Mouse (Mus musculus): ENCODE data around the gene Gbp5. TPM values are rescaled to one million over a fixed set of nuclear protein-coding genes. Genes with fewer than 3 reads are reported as not detected.
A peak's percentile ranks its signal among the peaks of the same experiment; 100 is the strongest.
"Not testable (repeated sequence)": the region's sequence is repeated elsewhere in the genome, so short reads cannot be mapped to it uniquely, and the experiment has no call there.

Gbp5 gene
- polyA plus RNA-seq, 1 experiment from 2014 or later = 0.33 TPM

DNA sequence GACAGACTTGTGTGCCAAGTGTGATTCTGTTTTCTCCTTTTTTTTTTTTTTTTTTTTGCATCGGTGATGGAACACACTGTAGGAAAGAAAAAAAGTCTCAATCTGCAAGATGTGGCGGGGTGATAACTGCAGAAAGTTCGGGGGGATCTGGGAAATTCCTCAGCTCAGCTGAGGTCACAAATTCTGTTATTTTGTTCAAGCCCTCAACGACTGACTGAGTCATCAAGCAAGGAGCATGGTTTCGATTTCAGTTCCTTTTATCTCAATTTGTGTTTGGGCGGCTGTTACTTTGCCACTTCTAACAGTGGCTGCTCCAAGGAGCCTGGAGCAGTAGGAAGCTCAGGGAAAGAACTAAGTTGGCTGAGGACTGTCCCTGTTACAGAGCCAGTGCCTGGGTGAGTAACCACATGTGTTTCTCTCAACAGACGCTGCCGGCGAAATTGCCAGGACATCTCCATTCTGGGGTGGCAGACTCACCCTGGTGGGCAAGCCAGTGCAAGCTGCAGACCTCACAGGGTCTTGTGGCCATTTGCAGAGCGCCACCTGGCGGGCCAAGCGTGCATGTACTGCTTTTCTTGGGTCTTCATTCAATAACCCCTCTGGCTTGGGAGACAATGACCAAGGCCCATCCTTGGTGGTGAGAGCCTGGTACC, 66.6 kb downstream of the Gbp5 start:
- Histone ChIP-seq H3K27ac (ENCODE audit: low read length) (peak overlapping the region; percentile 49), H3K36me3 (ENCODE audit: control insufficient read depth, insufficient read depth, low read length) (no peaks in the 10 kb centered on the region), H3K27me3 (ENCODE audit: control insufficient read depth, insufficient read depth, low read depth, low read length) (no peaks in the 10 kb centered on the region), H3K4me3 (ENCODE audit: low read length) (peak overlapping the region; percentile 49), H3K4me2 (ENCODE audit: low read depth, low read length) (peak overlapping the region; percentile 56), H3K9ac (ENCODE audit: low read length) (peak overlapping the region; percentile 45; the same call in 1 of the 2 replicates), H3K9me3 (ENCODE audit: control insufficient read depth, low read length) (no peaks in the 10 kb centered on the region), H3K4me1 (replicated peaks; ENCODE audit: control insufficient read depth, insufficient read depth, low read length) (peaks cover 7% of the 10 kb centered on the region; the same call in 1 of the 2 replicates)
- WGBS = 3% methylated on average over 12 of the region's 12 CpGs
- ATAC-seq (ENCODE audit: low read depth) = peak; percentile 87

DNA sequence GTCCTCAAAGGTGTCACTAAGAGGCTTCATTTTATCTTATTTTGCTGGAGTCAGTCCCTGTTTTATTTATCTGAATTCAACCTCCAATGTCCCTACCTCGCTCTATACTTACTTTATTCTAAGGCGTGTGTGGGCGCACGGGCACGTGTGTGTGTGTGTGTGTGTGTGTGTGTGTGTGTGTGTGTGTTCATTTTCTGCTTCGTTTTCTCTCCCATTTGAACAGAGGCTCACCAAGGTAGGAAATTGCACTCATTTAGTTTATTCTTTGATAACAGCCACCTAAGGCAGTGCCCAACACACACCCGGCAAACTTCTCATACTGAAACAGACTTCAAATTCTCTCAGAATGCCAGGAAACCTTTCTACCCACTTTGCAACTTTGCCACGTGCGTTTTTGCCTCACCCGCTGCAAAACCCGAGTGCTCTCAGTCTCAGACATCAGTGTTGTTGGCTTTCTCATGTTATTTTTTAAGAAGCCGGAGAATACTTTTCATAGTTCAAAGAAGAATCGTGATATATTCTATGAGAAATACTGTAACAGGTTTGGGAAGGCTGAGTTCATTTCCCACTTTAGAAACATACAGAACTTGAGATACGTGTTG, 67.4 kb downstream of the Gbp5 start:
- Histone ChIP-seq H3K27ac (ENCODE audit: low read length) (no peak overlapping the region), H3K4me2 (ENCODE audit: low read depth, low read length) (no peak overlapping the region), H3K36me3 (ENCODE audit: control insufficient read depth, insufficient read depth, low read length) (no peaks in the 10 kb centered on the region), H3K4me1 (replicated peaks; ENCODE audit: control insufficient read depth, insufficient read depth, low read length) (peaks cover 7% of the 10 kb centered on the region; the same call in 1 of the 2 replicates), H3K27me3 (ENCODE audit: control insufficient read depth, insufficient read depth, low read depth, low read length) (no peaks in the 10 kb centered on the region), H3K9ac (ENCODE audit: low read length) (no peak overlapping the region), H3K4me3 (ENCODE audit: low read length) (no peak overlapping the region), H3K9me3 (ENCODE audit: control insufficient read depth, low read length) (no peaks in the 10 kb centered on the region)
- no peak for ATAC-seq (ENCODE audit: low read depth)
- 76% methylated on average over 14 of the region's 14 CpGs for WGBS

- H3K27ac ChIP-seq (ENCODE audit: low read length) = no peak overlapping the region
- peaks cover 7% of the 10 kb centered on the region; the same call in 1 of the 2 replicates for H3K4me1 ChIP-seq (replicated peaks; ENCODE audit: control insufficient read depth, insufficient read depth, low read length)
- H3K36me3 ChIP-seq (ENCODE audit: control insufficient read depth, insufficient read depth, low read length) = no peaks in the 10 kb centered on the region
- no peak overlapping the region for H3K4me3 ChIP-seq (ENCODE audit: low read length)
- H3K4me2 ChIP-seq (ENCODE audit: low read depth, low read length) = no peak overlapping the region
- 78% methylated on average over 7 of the region's 7 CpGs for WGBS
- no peak overlapping the region for H3K9ac ChIP-seq (ENCODE audit: low read length)
- ATAC-seq (ENCODE audit: low read depth) = no peak
- no peaks in the 10 kb centered on the region for H3K9me3 ChIP-seq (ENCODE audit: control insufficient read depth, low read length)
- H3K27me3 ChIP-seq (ENCODE audit: control insufficient read depth, insufficient read depth, low read depth, low read length) = no peaks in the 10 kb centered on the region
Measured at GRCm38 (mm10) chr3:142561666-142562065, 67.9 kb downstream of the Gbp5 start.

GRCm38 (mm10) chr3:142567490-142567889, 73.7 kb downstream of the Gbp5 start:
- H3K27ac ChIP-seq (ENCODE audit: low read length); H3K4me1 ChIP-seq (replicated peaks; ENCODE audit: control insufficient read depth, insufficient read depth, low read length); ATAC-seq (ENCODE audit: low read depth); H3K4me3 ChIP-seq (ENCODE audit: low read length); H3K9me3 ChIP-seq (ENCODE audit: control insufficient read depth, low read length); H3K36me3 ChIP-seq (ENCODE audit: control insufficient read depth, insufficient read depth, low read length); H3K9ac ChIP-seq (ENCODE audit: low read length); H3K27me3 ChIP-seq (ENCODE audit: control insufficient read depth, insufficient read depth, low read depth, low read length); H3K4me2 ChIP-seq (ENCODE audit: low read depth, low read length): not testable (repeated sequence)
- 82% methylated on average over 5 of the region's 5 CpGs for WGBS

- H3K9me3 ChIP-seq (ENCODE audit: control insufficient read depth, low read length) = no peaks in the 10 kb centered on the region
- no peak overlapping the region for H3K4me2 ChIP-seq (ENCODE audit: low read depth, low read length)
- WGBS = 93% methylated on average over 4 of the region's 4 CpGs
- H3K36me3 ChIP-seq (ENCODE audit: control insufficient read depth, insufficient read depth, low read length) = no peaks in the 10 kb centered on the region
- no peak for ATAC-seq (ENCODE audit: low read depth)
- H3K4me1 ChIP-seq (replicated peaks; ENCODE audit: control insufficient read depth, insufficient read depth, low read length) = no peaks in the 10 kb centered on the region
- no peaks in the 10 kb centered on the region for H3K27me3 ChIP-seq (ENCODE audit: control insufficient read depth, insufficient read depth, low read depth, low read length)
- no peak overlapping the region for H3K9ac ChIP-seq (ENCODE audit: low read length)
- no peak overlapping the region for H3K27ac ChIP-seq (ENCODE audit: low read length)
- no peak overlapping the region for H3K4me3 ChIP-seq (ENCODE audit: low read length)
Measured at GRCm38 (mm10) chr3:142570738-142571137, 77.0 kb downstream of the Gbp5 start.

Other genes starting within 250 kb of the Gbp5 start
- gene Pdlim5, start 98.3 kb upstream of the Gbp5 start, polyA plus RNA-seq (2015; fragmentation: Nextera tagmentation; extraction: Ambion mirVana) = 28.3 and 33.4 TPM in 2 replicates
- gene Gbp7, start 36.4 kb downstream of the Gbp5 start, polyA plus RNA-seq (2015; fragmentation: Nextera tagmentation; extraction: Ambion mirVana) = 5.9 and 7.8 TPM in 2 replicates
- 2.7 and 2.9 TPM in 2 replicates for gene Gbp3, start 66.0 kb downstream of the Gbp5 start, polyA plus RNA-seq (2015; fragmentation: Nextera tagmentation; extraction: Ambion mirVana)
- 0.06 TPM in 1 of 2 replicates, not detected in the other for gene Gbp2b, start 100.9 kb downstream of the Gbp5 start, polyA plus RNA-seq (2015; fragmentation: Nextera tagmentation; extraction: Ambion mirVana)
- gene Gbp2, start 126.6 kb downstream of the Gbp5 start, polyA plus RNA-seq (2015; fragmentation: Nextera tagmentation; extraction: Ambion mirVana) = 3.0 and 3.1 TPM in 2 replicates
- gene Kyat3, start 207.1 kb downstream of the Gbp5 start, polyA plus RNA-seq (2015; fragmentation: Nextera tagmentation; extraction: Ambion mirVana) = 12.7 and 14.0 TPM in 2 replicates

Data from lung, embryonic 16.5 days (tissue).